Mouse (Mus musculus): ENCODE data around the gene Pfkm.

DNA sequence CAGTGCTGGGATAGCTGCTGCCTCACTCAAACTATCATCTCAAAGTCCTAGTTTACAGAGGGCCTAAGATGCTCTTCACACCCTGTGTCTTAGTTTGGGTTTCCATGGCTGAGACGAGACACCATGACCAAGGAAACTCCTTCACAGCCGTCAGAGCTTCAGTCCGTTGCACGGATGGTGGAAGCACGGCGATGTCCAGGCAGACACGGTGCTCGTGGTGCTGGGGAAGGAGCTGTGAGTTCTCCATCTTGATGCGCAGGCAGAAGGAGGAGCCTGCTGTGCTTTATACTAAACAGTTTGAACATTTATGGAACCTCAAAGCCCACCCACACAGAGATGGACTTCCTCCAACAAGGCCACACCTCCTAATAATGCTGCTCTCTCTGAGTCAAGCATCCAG, 44.5 kb downstream of the Pfkm start:
- TF ChIP-seq CTCF (IDR thresholded peaks at IDR 0.05; ENCODE audit: extremely low read depth, insufficient read length, insufficient replicate concordance, low read depth, low read length) (no peak), POLR2A (IDR thresholded peaks at IDR 0.05; ENCODE audit: low read depth, low read length) (no peak)

Data from small intestine, adult 2 months (tissue).